Mouse (Mus musculus) naive thymus-derived CD4-positive, alpha-beta T cell, adult 2 months (primary cell): ENCODE data around the gene Slc9a5.

Source experiments
- DNase-seq: peaks from one replicate; pipeline ENCODE4 v3.0.0-alpha.2; 2011; ENCODE audit warnings: low read depth

Slc9a5 gene

GRCm38 (mm10) chr8:105409947-105410346 lies 61.3 kb downstream of the Slc9a5 start:
- no peak for DNase-seq

DNA sequence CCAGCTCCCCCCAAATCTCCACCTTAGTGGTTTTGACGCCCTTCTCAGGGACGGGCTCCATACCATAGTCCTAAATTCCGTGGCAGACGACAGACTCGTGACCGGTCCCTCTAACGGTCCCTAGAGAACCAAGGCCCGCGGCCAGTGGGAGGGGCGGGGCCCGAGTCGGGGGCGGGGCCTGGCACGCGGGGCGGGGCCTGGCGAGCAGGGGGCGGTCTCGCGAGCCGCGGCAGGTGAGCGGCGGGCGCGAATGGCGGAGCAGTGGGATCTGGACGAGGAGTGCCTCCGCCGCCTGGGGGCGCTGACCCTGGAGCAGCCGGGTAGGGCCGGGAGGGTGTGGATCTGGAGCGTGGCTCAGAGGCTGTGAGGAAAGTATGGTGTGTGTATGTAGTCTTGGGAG lies 64.7 kb downstream of the Slc9a5 start, which contains the start of the genes Kctd19 and Lrrc36:
Kctd19 (minus strand) TSS at position 112 of the 400 bp plus-strand sequence.
Lrrc36 (plus strand) TSS at position 181 of the 400 bp plus-strand sequence.
- no peak for DNase-seq

DNA sequence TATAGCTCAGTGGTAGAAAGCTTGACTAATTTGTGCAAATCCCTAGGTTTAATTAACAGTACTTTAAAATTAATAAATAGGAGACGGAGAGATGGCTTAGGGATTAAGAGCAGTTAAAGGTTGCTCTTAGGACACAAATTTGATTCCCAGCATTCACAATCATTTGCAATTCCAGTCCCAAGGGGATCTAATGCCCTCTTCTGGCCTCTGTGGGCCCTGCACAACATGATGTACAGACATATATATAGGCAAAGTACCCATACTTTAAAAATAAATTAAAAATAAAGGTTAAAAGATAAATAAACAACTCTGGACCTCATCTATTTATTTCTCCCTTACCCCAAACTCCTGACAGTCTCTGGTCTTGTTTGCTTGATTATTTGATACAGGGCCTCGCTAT lies 70.3 kb downstream of the Slc9a5 start:
- no peak for DNase-seq
